Mouse (Mus musculus) lung, postnatal 14 days (tissue): ENCODE measurements around the gene Rint1.
A peak's percentile ranks its signal among the peaks of the same experiment; 100 is the strongest.

Source experiments
- DNase-seq: peaks from one replicate; pipeline ENCODE4 v3.0.0; 2021

Rint1 gene

GRCm38 (mm10) chr5:23787536-23788389 lies at the start of gene Rint1:
Rint1 (plus strand) TSS chr5:23787711.
- peak; percentile 99 for DNase-seq

GRCm38 (mm10) chr5:23743261-23743660 lies 44.2 kb upstream of the Rint1 start:
- no peak for DNase-seq

- DNase-seq = no peak
Observed at GRCm38 (mm10) chr5:23749882-23750281, 37.6 kb upstream of the Rint1 start.

GRCm38 (mm10) chr5:23755591-23755990 lies 31.9 kb upstream of the Rint1 start:
- DNase-seq = no peak

- no peak for DNase-seq
Observed at GRCm38 (mm10) chr5:23756368-23756767, 31.1 kb upstream of the Rint1 start.

GRCm38 (mm10) chr5:23758633-23759032 lies 28.9 kb upstream of the Rint1 start:
- peak; percentile 49 for DNase-seq

GRCm38 (mm10) chr5:23762531-23762930 lies 25.0 kb upstream of the Rint1 start:
- DNase-seq = no peak

GRCm38 (mm10) chr5:23764557-23764956 lies 23.0 kb upstream of the Rint1 start:
- DNase-seq = no peak

GRCm38 (mm10) chr5:23771105-23771504 lies 16.4 kb upstream of the Rint1 start:
- DNase-seq = no peak

GRCm38 (mm10) chr5:23774186-23774585 lies 13.3 kb upstream of the Rint1 start:
- no peak for DNase-seq

GRCm38 (mm10) chr5:23780516-23780915 lies 7.0 kb upstream of the Rint1 start:
- no peak for DNase-seq

GRCm38 (mm10) chr5:23781172-23781571 lies 6.3 kb upstream of the Rint1 start:
- no peak for DNase-seq

- no peak for DNase-seq
Observed at GRCm38 (mm10) chr5:23782051-23782810, 5.3 kb upstream of the Rint1 start.

GRCm38 (mm10) chr5:23782931-23783877 lies 4.3 kb upstream of the Rint1 start, which contains the start of gene Pus7:
Pus7 (minus strand) TSS chr5:23783711.
- DNase-seq = peak; percentile 86

GRCm38 (mm10) chr5:23788390-23788830 lies 899 bp downstream of the Rint1 start:
- no peak for DNase-seq

GRCm38 (mm10) chr5:23789078-23789612 lies 1.6 kb downstream of the Rint1 start:
- no peak for DNase-seq

GRCm38 (mm10) chr5:23792726-23793125 lies 5.2 kb downstream of the Rint1 start:
- no peak for DNase-seq

GRCm38 (mm10) chr5:23814841-23815240 lies 27.3 kb downstream of the Rint1 start:
- DNase-seq = no peak

- no peak for DNase-seq
Observed at GRCm38 (mm10) chr5:23816681-23817080, 29.2 kb downstream of the Rint1 start.

- no peak for DNase-seq
Observed at GRCm38 (mm10) chr5:23822306-23822705, 34.8 kb downstream of the Rint1 start.

GRCm38 (mm10) chr5:23824171-23824733 lies 36.7 kb downstream of the Rint1 start:
- DNase-seq = no peak
